Mouse (Mus musculus): Measurements from ENCODE around the gene Slc37a2. TPM values are rescaled to one million over a fixed set of nuclear protein-coding genes. Genes with fewer than 3 reads are reported as not detected.

The Slc37a2 gene
- total RNA-seq (2023): 2.9 TPM

DNA sequence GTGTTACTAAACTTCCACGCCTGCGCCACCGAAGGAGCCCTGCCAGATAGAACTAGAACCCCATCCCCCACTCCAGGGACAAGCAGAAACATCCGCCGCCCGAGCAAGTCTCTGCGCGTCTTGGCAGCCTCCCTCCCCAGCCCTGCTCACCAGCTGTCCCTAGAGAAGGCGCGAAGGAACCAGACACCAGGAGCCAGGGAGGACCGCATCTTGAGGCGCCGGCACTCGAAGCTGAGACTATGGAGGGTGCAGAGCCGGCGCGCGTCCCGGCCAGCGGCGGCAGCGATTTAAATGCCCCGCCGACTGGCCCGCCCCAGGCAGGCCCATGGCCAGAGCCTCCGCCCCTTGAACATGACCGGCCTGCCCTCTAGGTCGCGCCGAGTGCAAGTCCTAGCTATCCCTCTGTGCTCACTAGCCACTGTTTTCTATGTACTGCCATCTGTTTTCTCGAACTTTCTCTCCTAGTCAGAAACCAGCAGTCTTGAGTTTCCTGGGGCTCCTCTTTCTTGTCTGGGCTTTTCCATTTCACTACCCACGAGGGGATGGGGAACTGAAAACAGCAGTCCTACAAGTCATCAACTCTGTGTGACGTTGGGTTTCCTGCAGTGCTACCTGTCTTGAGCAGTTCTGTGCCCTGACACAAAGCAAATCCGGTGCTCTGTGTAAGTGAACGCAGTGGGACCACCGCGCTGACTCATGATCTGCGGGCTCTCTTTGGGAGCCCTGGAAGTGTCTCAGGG is at the start of gene Slc37a2:
Slc37a2 (minus strand) TSS at position 590 of the 740 bp plus-strand sequence.

GRCm38 (mm10) chr9:37207929-37208411 is 47.6 kb downstream of the Slc37a2 start, which contains the start of gene Tmem218:
TSS of gene Tmem218 (plus strand) at chr9:37208223.

Other genes with a start within 250 kb of the Slc37a2 start
- not detected for gene Pknox2, start 108.3 kb downstream of the Slc37a2 start, total RNA-seq (2023)
- 1.7 TPM for gene Tmem218, start 47.5 kb downstream of the Slc37a2 start, total RNA-seq (2023)
- 10.1 TPM for gene Ccdc15, start 92.7 kb upstream of the Slc37a2 start, total RNA-seq (2023)
- gene Hepacam, start 111.6 kb upstream of the Slc37a2 start, total RNA-seq (2023): not detected
- 0.44 TPM for gene Robo4, start 146.2 kb upstream of the Slc37a2 start, total RNA-seq (2023)
- gene Robo3, start 177.5 kb upstream of the Slc37a2 start, total RNA-seq (2023): not detected
- 48.4 TPM for gene Msantd2, start 233.6 kb upstream of the Slc37a2 start, total RNA-seq (2023)